Mouse (Mus musculus) spleen, adult 2 months (tissue): Measurements from ENCODE around the gene Usp7. TPM values are rescaled to one million over a fixed set of nuclear protein-coding genes. Genes with fewer than 3 reads are reported as not detected.

ENCODE experiments used
- DNase-seq, 2 experiments: peaks; one replicate each; pipeline versions ENCODE4 v3.0.0 to v3.0.0-alpha.2; 2012 to 2021; ENCODE audit warnings: low spot score in 2 of 2, low read depth in 1 of 2
- H3K27ac ChIP-seq: fragments of 200-500 bp; 2 replicates; pipeline ENCODE4 v1.5.1; 2012; ENCODE audit warnings: low read length, inconsistent platforms; ENCODE audit not compliant: insufficient read depth
- H3K27me3 ChIP-seq: fragments of 200-500 bp; 2 replicates; pipeline ENCODE4 v1.6.1; 2012; ENCODE audit warnings: mild to moderate bottlenecking, moderate library complexity, low read length, inconsistent platforms; ENCODE audit not compliant: control insufficient read depth, insufficient read depth
- H3K36me3 ChIP-seq: fragments of 200-500 bp; 2 replicates; pipeline ENCODE4 v1.6.1; 2012; ENCODE audit warnings: mild to moderate bottlenecking, low read length, inconsistent platforms; ENCODE audit not compliant: control insufficient read depth, insufficient read depth
- H3K4me1 ChIP-seq: fragments of 200-500 bp; 2 replicates; pipeline ENCODE4 v1.6.1; 2011; ENCODE audit warnings: inconsistent platforms; ENCODE audit not compliant: control insufficient read depth, insufficient read depth, insufficient read length
- H3K4me3 ChIP-seq: fragments of 200-500 bp; 2 replicates; pipeline ENCODE4 v1.5.1; 2011; ENCODE audit warnings: mild to moderate bottlenecking, inconsistent platforms; ENCODE audit not compliant: insufficient read depth, insufficient read length; ENCODE audit errors: extremely low read depth
- CTCF ChIP-seq: fragments of 200-500 bp; IDR thresholded peaks from 2 replicates; pipeline ENCODE4 v1.5.1; 2011; ENCODE audit warnings: mild to moderate bottlenecking, inconsistent platforms; ENCODE audit not compliant: insufficient read depth, insufficient read length, insufficient replicate concordance; ENCODE audit errors: extremely low read depth
- POLR2A ChIP-seq: fragments of 200-500 bp; IDR thresholded peaks from 2 replicates; pipeline ENCODE4 v1.6.1; 2011; ENCODE audit warnings: low read depth, low read length, inconsistent platforms
- WGBS: fragments of 180-500 bp; shearing (Covaris S2); methylation state at CpG from one replicate; pipeline ENCODE4 v1.1.7; 2018; 5-methylcytosine and 5-hydroxymethylcytosine counted together
- polyA plus RNA-seq: library from polyadenylated mRNA; depleted of rRNA; stranded (reverse); fragments of >200 nt; gene quantifications from 2 replicates; pipeline ENCODE4 v1.2.3, GENCODE M21; 2012

The Usp7 gene
- polyA plus RNA-seq, 1 experiment = 26.3 TPM

GRCm38 (mm10) chr16:8829564-8830359 is 37.7 kb upstream of the Usp7 start, which contains the start of gene 1810013L24Rik:
Gene 1810013L24Rik, plus strand, starts transcription at chr16:8830100.
- H3K27me3 ChIP-seq = no peaks in the 10 kb centered on the region
- H3K4me3 ChIP-seq = peak within 1 kb of the TSS; percentile 99
- H3K36me3 ChIP-seq = peaks cover 6% of the 10 kb centered on the region
- H3K27ac ChIP-seq = peak within 1 kb of the TSS; percentile 98
- peak; percentile 97 to 99 for DNase-seq
- under 1% methylated on average over 80 of the region's 80 CpGs for WGBS
- peaks cover 13% of the 10 kb centered on the region for H3K4me1 ChIP-seq
- peak; percentile 94 for TF ChIP-seq POLR2A
- no peak for TF ChIP-seq CTCF

DNA sequence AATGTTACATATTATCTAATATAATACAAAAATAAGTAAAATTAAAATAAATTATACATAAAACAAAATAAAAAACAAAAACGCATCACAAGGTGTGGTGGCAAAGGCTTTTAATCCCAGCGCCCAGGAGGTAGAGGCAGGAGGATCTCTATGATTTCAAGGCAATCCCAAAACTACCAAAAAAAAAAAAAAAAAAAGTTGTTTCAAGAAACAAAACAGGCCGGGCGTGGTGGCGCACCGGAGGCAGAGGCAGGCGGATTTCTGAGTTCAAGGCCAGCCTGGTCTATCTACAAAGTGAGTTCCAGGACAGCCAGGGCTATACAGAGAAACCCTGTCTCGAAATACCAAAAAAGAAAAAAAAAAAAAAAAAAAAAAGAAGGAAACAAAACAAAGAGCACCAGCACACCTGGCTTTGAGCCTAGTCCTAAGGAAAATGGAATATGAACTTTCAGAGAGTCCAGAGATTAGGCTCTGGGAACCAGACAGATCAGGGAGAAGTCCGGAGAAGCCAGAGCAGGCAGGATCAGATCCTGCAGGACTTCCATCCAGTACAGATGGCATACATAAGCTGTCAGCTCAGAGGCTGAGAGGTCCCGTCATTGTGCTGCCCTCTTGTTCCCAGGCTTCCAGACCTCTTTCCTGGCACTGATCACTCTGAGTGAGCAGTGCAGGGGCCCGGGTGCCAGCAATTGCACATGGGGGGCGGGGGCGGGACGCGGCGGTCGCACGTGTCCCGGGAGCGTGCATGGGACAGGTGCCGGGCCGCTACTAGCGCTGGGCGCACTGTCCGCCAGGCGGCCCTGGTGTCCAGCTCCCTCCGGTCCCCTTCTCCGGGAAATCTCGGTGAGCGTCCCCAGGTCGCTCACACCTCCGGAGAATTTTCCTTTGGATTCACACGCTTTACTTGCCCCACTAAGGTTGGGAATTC is 36.8 kb upstream of the Usp7 start:
- peak overlapping the region; percentile 89 for H3K27ac ChIP-seq
- TF ChIP-seq POLR2A (no peak), CTCF (peak; percentile 24; the same call in 1 of the 2 replicates)
- DNase-seq = no peak
- WGBS = 16% methylated on average over 33 of the region's 33 CpGs
- H3K36me3 ChIP-seq = peaks cover 6% of the 10 kb centered on the region
- H3K4me1 ChIP-seq = peaks cover 10% of the 10 kb centered on the region
- peak overlapping the region; percentile 63 for H3K4me3 ChIP-seq
- H3K27me3 ChIP-seq = no peaks in the 10 kb centered on the region

- no peak for DNase-seq
- Histone ChIP-seq H3K36me3 (peaks cover 3% of the 10 kb centered on the region; the same call in 1 of the 2 replicates), H3K27me3 (no peaks in the 10 kb centered on the region), H3K27ac (no peak overlapping the region), H3K4me1 (peaks cover 5% of the 10 kb centered on the region), H3K4me3 (no peak overlapping the region)
- 95% methylated on average over 7 of the region's 7 CpGs for WGBS
- TF ChIP-seq CTCF (no peak), POLR2A (no peak)
These were observed 35.3 kb upstream of the Usp7 start for GRCm38 (mm10) chr16:8827366-8827765.

DNA sequence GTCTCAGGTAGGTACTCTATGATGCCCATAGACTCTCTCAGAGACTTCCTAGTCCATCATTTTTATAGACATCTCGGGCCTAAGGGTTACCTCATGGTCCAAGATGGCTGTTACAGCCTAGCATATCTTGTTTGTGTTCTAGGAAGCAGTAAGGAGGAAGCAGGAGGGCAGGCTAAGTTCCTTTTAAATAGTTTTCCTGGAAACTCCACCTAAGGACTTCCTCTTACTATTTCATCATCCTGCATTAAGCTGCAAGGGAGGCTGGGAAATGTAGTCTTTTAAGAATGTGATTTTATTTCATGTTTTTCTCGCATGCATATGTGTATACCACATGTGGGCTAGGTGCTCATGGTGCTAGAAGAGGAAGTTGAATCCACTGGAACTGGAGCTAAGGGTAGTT is 31.6 kb upstream of the Usp7 start:
- DNase-seq = peak in 1 of 2 experiments; percentile 17
- peaks cover 2% of the 10 kb centered on the region for H3K4me1 ChIP-seq
- WGBS = 35% methylated on average over 2 of the region's 2 CpGs
- H3K4me3 ChIP-seq = no peak overlapping the region
- H3K36me3 ChIP-seq = no peaks in the 10 kb centered on the region
- H3K27ac ChIP-seq = no peak overlapping the region
- no peaks in the 10 kb centered on the region for H3K27me3 ChIP-seq
- TF ChIP-seq CTCF (no peak), POLR2A (no peak)

GRCm38 (mm10) chr16:8822586-8822985 is 30.5 kb upstream of the Usp7 start:
- Histone ChIP-seq H3K4me3 (no peak overlapping the region), H3K36me3 (no peaks in the 10 kb centered on the region), H3K4me1 (peaks cover 2% of the 10 kb centered on the region), H3K27me3 (no peaks in the 10 kb centered on the region), H3K27ac (no peak overlapping the region)
- no peak for DNase-seq
- 89% methylated on average over 4 of the region's 4 CpGs for WGBS
- TF ChIP-seq POLR2A = no peak

- Histone ChIP-seq H3K27me3 (no peaks in the 10 kb centered on the region), H3K36me3 (no peaks in the 10 kb centered on the region), H3K4me3 (no peak overlapping the region), H3K27ac (no peak overlapping the region), H3K4me1 (peaks cover 2% of the 10 kb centered on the region)
- no peak for DNase-seq
- WGBS = 80% methylated on average over 1 of the region's 1 CpGs
- TF ChIP-seq POLR2A (no peak), CTCF (no peak)
These were observed 29.3 kb upstream of the Usp7 start for GRCm38 (mm10) chr16:8821429-8821828.
